In genomic region chr2:174077776-174078338, GRCm38 (mm10) we compare ENCODE assay signal across 10 mouse cellular contexts. TPM values are rescaled to one million over a fixed set of nuclear protein-coding genes. Genes with fewer than 3 reads are reported as not detected.
DNase-seq lines count a peak whose midpoint lies in the region; ATAC-seq and TF ChIP-seq lines count a peak whose summit lies in the region.
"Had no signal": no experiment of that assay in that cellular context is flagged by ENCODE, and none has a peak within 500 bp of the region (broad histone marks: within the 10 kb centered on the region; RNA-seq: fewer than 3 reads in every experiment).

No protein-coding gene starts in this region.

- no peak for TF ChIP-seq POLR2A in ES-Bruce4 (IDR thresholded peaks at IDR 0.05; ENCODE audit: insufficient read depth, low read length)

- no peaks in the 10 kb centered on the region for H3K36me3 ChIP-seq in heart, embryonic 11.5 days (ENCODE audit: control insufficient read depth, insufficient read depth, low read length)
- no peaks in the 10 kb centered on the region; the same call in 1 of the 2 replicates for H3K36me3 ChIP-seq in ES-Bruce4 (ENCODE audit: control insufficient read depth, insufficient read depth, low read length, poor library complexity, severe bottlenecking)
- no peaks in the 10 kb centered on the region for H3K36me3 ChIP-seq in hindbrain, embryonic 10.5 days
- no peaks in the 10 kb centered on the region for H3K36me3 ChIP-seq in midbrain, embryonic 10.5 days

- no peak for ATAC-seq in heart, embryonic 11.5 days (replicated peaks; ENCODE audit: insufficient number of reproducible peaks, low FRiP score, low TSS enrichment)
- ATAC-seq: Patski had no signal

- 15% methylated on average over 11 of the region's 11 CpGs for WGBS in heart, embryonic 11.5 days (ENCODE audit: insufficient replicate concordance)
- WGBS in hindbrain, embryonic 10.5 days, result 10% methylated on average over 11 of the region's 11 CpGs
- 10% methylated on average over 11 of the region's 11 CpGs for WGBS in midbrain, embryonic 10.5 days

- H3K4me3 ChIP-seq in heart, embryonic 11.5 days (ENCODE audit: low read depth, low read length), result peak overlapping the region; percentile 73
- peak overlapping the region; percentile 5 for H3K4me3 ChIP-seq in ES-Bruce4 (ENCODE audit: low read depth, low read length)
- peak overlapping the region; percentile 77 for H3K4me3 ChIP-seq in hindbrain, embryonic 10.5 days
- H3K4me3 ChIP-seq in midbrain, embryonic 10.5 days, result peak overlapping the region; percentile 78

- H3K27ac ChIP-seq in heart, embryonic 11.5 days (ENCODE audit: low read depth, low read length), result no peak overlapping the region
- H3K27ac ChIP-seq in ES-Bruce4 (ENCODE audit: insufficient read depth, low read length), result no peak overlapping the region
- H3K27ac ChIP-seq in hindbrain, embryonic 10.5 days, result peak overlapping the region; percentile 90
- peak overlapping the region; percentile 87 for H3K27ac ChIP-seq in midbrain, embryonic 10.5 days (replicated peaks)

- peaks cover 17% of the 10 kb centered on the region for H3K4me1 ChIP-seq in heart, embryonic 11.5 days (ENCODE audit: control insufficient read depth, insufficient read depth, low read length)
- no peaks in the 10 kb centered on the region for H3K4me1 ChIP-seq in ES-Bruce4 (ENCODE audit: control insufficient read depth, insufficient read depth, low read length)
- peaks cover 65% of the 10 kb centered on the region for H3K4me1 ChIP-seq in hindbrain, embryonic 10.5 days (replicated peaks)
- H3K4me1 ChIP-seq in midbrain, embryonic 10.5 days, result peaks cover 62% of the 10 kb centered on the region

- no peak for TF ChIP-seq CTCF in ES-Bruce4 (IDR thresholded peaks at IDR 0.05; ENCODE audit: low read depth, low read length)

- H3K9me3 ChIP-seq in heart, embryonic 11.5 days (replicated peaks; ENCODE audit: control insufficient read depth, low read length), result no peaks in the 10 kb centered on the region
- no peaks in the 10 kb centered on the region for H3K9me3 ChIP-seq in ES-Bruce4 (replicated peaks; ENCODE audit: control insufficient read depth, insufficient read depth, low read length, poor library complexity, severe bottlenecking)
- H3K9me3 ChIP-seq in hindbrain, embryonic 10.5 days, result no peaks in the 10 kb centered on the region
- H3K9me3 ChIP-seq in midbrain, embryonic 10.5 days (replicated peaks), result no peaks in the 10 kb centered on the region

- intact Hi-C loops in heart, postnatal 10 days (cut with DNase I), result loop anchor here (2.0 to 10.0 kb wide), 5 partner anchors 33 to 491 kb away; partner anchors contain the start of genes Atp5e and Npepl1

- H3K27me3 ChIP-seq in heart, embryonic 11.5 days (ENCODE audit: control insufficient read depth, insufficient read depth, low read length), result no peaks in the 10 kb centered on the region
- H3K27me3 ChIP-seq in ES-Bruce4 (ENCODE audit: control insufficient read depth, insufficient read depth, low read length, poor library complexity, severe bottlenecking), result no peaks in the 10 kb centered on the region
- H3K27me3 ChIP-seq in hindbrain, embryonic 10.5 days (ENCODE audit: insufficient read depth, poor library complexity, severe bottlenecking), result no peaks in the 10 kb centered on the region
- no peaks in the 10 kb centered on the region for H3K27me3 ChIP-seq in midbrain, embryonic 10.5 days (ENCODE audit: low read depth, poor library complexity, severe bottlenecking)
- H3K27me3 ChIP-seq: Patski had no signal

- no peak for DNase-seq in heart, postnatal 10 days
- no peak for DNase-seq in hindbrain, embryonic 10.5 days (ENCODE audit: low spot score)
- DNase-seq in midbrain, embryonic 10.5 days (ENCODE audit: low spot score), result no peak
- DNase-seq in natural killer cell, adult 2 months (ENCODE audit: low spot score in 2 of 2), result no peak
- no peak for DNase-seq in cerebellum, postnatal 10 days
- DNase-seq in right cerebral cortex, postnatal 10 days (ENCODE audit: low spot score in 2 of 2), result no peak
- DNase-seq: lung, postnatal 14 days had no signal

- H3K4me2 ChIP-seq in heart, embryonic 11.5 days, result peak overlapping the region; percentile 93

- no peak for TF ChIP-seq EP300 in ES-Bruce4 (IDR thresholded peaks at IDR 0.05; ENCODE audit: insufficient read depth, low read depth, low read length)

- H3K9ac ChIP-seq in heart, embryonic 11.5 days (ENCODE audit: low read depth, low read length), result peak overlapping the region; percentile 79
- H3K9ac ChIP-seq in ES-Bruce4 (ENCODE audit: low read depth, poor library complexity, severe bottlenecking), result peak overlapping the region; percentile 72

RNA-seq across cellular contexts. Expression of gene Stx16, which starts 1.7 kb away (rescaled TPM):
- 8.4 and 10.3 TPM in 2 replicates for polyA plus RNA-seq in heart, embryonic 11.5 days (2014; fragmentation: Nextera tagmentation; extraction: Ambion mirVana)
- 10 to 100 TPM; 35.3 to 38.7 TPM for total RNA-seq in heart, postnatal 10 days (2021)
- 57.3 and 59.7 TPM in 2 replicates for polyA plus RNA-seq in ES-Bruce4 (2011; ENCODE audit: insufficient read depth, insufficient read length, low read depth, missing spikeins)
- 8.3 and 9.1 TPM in 2 replicates for polyA plus RNA-seq in hindbrain, embryonic 10.5 days (2016; fragmentation: Nextera tagmentation; extraction: Ambion mirVana)
- polyA plus RNA-seq in midbrain, embryonic 10.5 days (2016; fragmentation: Nextera tagmentation; extraction: Ambion mirVana), result 7.8 and 12.2 TPM in 2 replicates

RNA-seq across cellular contexts. Expression of gene Npepl1, which starts 32.3 kb away (rescaled TPM):
- polyA plus RNA-seq in heart, embryonic 11.5 days (2014; fragmentation: Nextera tagmentation; extraction: Ambion mirVana), result 38.2 and 38.7 TPM in 2 replicates
- 10 to 100 TPM; 60.5 to 63.0 TPM for total RNA-seq in heart, postnatal 10 days (2021)
- polyA plus RNA-seq in ES-Bruce4 (2011; ENCODE audit: insufficient read depth, insufficient read length, low read depth, missing spikeins), result 28.7 TPM in 2 replicates
- polyA plus RNA-seq in hindbrain, embryonic 10.5 days (2016; fragmentation: Nextera tagmentation; extraction: Ambion mirVana), result 35.0 and 37.6 TPM in 2 replicates
- 41.2 and 44.9 TPM in 2 replicates for polyA plus RNA-seq in midbrain, embryonic 10.5 days (2016; fragmentation: Nextera tagmentation; extraction: Ambion mirVana)

Comparison
In these comparisons a context has a peak if more than half of its experiments do, and no peak if none do; other contexts are left out.
1. H3K27ac ChIP-seq: peak in hindbrain, embryonic 10.5 days (single experiment) and midbrain, embryonic 10.5 days (single experiment); none in heart, embryonic 11.5 days (single experiment) and ES-Bruce4 (single experiment).
2. H3K4me3 ChIP-seq: peak in every context shown above with its lines; median percentile 78 in midbrain, embryonic 10.5 days; 77 in hindbrain, embryonic 10.5 days; 73 in heart, embryonic 11.5 days; 5 in ES-Bruce4.